Mouse (Mus musculus): ENCODE measurements around the gene Cpxm1.

The Cpxm1 gene

DNA sequence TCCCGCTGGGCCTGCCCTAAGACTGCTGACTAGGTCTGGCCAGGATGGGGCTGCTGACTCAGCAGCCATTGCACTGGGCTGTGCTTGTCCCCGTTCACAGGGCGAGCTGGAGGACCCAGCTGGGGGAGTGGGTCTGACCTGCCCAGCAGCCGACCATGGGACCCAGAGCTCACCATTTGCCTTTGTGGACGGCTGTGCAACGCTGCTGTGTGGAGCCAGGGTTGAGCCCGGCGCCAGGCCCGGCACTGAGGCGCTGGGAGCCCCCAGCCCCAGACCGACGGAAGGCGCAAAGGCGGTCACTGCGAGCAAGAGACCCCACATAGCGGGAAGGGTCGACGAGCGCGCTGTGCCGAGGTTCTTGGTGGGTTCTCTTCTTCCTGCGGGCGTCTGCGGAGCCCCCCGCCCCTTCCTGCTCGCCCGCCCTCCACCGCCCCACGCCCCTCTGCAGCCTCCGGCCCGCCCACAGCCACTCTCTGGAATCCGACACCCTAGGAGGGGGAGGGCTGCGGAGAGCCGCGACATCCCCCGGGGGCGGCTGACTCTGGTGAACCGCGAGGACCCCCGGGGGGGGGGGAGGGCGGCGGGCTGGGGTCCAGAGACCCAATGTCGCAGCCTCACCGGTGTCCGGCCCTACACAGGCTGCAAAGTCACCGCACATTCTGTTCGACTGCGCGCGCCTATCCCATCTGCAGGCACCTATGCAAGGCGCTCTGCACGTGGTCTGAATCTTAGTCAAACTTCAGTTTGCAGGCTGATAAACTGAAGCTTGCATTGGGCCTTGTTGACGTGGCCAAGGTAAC lies at the start of gene Cpxm1:
Cpxm1 (minus strand) TSS at position 389 of the 800 bp plus-strand sequence.
- peak in 1 of 2 experiments; percentile 51 for DNase-seq (ENCODE audit: low spot score in 2 of 2)

- no peak for DNase-seq (ENCODE audit: low spot score in 2 of 2)
Measured at GRCm38 (mm10) chr2:130442162-130442561, 44.8 kb upstream of the Cpxm1 start.

GRCm38 (mm10) chr2:130439840-130440480 lies 42.6 kb upstream of the Cpxm1 start:
- no peak for DNase-seq (ENCODE audit: low spot score in 2 of 2)

GRCm38 (mm10) chr2:130438861-130439260 lies 41.5 kb upstream of the Cpxm1 start:
- DNase-seq (ENCODE audit: low spot score in 2 of 2) = no peak

- no peak for DNase-seq (ENCODE audit: low spot score in 2 of 2)
Measured at GRCm38 (mm10) chr2:130436769-130437168, 39.4 kb upstream of the Cpxm1 start.

DNA sequence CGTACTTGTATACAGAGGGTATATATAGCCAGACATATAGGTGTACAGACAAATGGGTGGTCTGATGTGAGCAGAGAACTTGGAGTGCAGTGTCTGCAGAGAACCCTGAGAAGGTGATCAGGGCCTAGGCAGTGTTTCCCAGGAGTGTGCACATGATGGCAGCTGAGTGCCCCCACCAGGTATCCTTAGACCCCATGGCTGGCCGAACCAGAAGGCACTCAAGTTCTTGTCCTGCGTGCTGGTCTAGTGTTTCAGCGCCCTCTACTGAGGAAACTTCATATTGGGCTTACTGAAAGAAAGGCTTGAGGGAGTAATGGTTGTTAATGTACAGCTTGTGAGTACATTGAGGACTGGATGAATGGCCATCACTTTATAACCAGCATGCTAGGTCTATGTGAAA lies 35.8 kb upstream of the Cpxm1 start:
- DNase-seq (ENCODE audit: low spot score in 2 of 2) = no peak

- DNase-seq (ENCODE audit: low spot score in 2 of 2) = no peak
Measured at GRCm38 (mm10) chr2:130432157-130432556, 34.8 kb upstream of the Cpxm1 start.

DNA sequence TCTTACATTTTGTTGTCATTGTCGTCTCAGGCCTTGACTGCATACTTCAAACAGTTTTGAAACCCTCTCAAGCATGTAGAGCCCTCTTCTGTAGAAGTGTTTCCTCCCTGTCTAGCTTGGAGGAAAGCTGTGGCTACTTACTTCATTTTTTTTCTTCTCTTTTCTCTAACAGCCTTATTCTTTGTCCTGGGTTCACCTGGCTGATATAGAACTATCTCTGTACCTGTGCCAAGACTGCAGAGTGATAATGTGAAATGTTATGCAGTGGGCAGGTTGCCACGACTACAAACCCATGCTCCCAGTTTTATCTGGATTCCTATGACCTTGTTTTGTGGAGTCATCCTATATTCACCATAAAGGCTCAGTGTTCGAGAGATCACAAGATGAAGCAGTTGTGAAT lies 33.1 kb upstream of the Cpxm1 start:
- no peak for DNase-seq (ENCODE audit: low spot score in 2 of 2)

GRCm38 (mm10) chr2:130429851-130430250 lies 32.5 kb upstream of the Cpxm1 start:
- DNase-seq (ENCODE audit: low spot score in 2 of 2) = no peak

GRCm38 (mm10) chr2:130425112-130425511 lies 27.7 kb upstream of the Cpxm1 start:
- DNase-seq (ENCODE audit: low spot score in 2 of 2) = no peak

DNA sequence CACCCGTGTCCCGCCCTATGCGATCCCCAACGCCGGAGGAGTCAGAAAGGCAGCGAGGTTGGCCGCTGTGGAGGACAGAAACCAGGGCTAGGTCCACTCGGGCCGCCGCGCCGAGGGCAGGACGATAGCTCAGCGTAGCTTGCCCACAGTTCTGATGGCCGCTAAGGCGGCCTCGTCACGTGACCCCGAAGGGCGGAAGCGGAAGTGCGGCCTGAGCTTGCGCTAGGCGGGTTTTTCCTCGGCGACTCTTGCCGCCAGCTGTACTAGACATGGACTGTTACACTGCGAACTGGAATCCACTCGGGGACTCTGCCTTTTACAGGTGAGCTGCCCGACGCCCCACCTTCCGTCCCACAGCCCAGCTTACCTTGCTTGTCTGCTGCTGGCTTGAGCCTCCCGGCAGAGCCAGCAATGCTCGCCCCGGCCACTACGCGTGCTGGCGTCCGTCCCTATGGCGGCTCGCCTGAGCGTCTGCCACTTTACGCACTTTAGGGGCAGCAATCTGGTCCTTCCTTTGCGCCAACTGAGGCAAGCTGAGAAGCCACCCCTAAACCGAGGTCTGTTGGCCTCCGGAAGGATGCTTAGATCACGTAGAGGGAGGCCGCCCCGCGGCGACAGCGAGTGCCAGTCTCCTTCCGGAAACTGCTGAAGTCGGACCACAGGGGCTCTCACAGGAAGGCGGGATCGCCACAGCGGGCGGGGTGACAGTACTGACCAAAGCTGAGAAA lies 26.9 kb upstream of the Cpxm1 start, which contains the start of the genes Vps16 and Pced1a:
Vps16 (plus strand) TSS at position 214 of the 728 bp plus-strand sequence.
Pced1a (minus strand) TSS at position 576 of the 728 bp plus-strand sequence.
- DNase-seq (ENCODE audit: low spot score in 2 of 2) = peak; percentile 89 to 93

GRCm38 (mm10) chr2:130423397-130424125 lies 26.2 kb upstream of the Cpxm1 start:
- DNase-seq (ENCODE audit: low spot score in 2 of 2) = peak; percentile 74

DNA sequence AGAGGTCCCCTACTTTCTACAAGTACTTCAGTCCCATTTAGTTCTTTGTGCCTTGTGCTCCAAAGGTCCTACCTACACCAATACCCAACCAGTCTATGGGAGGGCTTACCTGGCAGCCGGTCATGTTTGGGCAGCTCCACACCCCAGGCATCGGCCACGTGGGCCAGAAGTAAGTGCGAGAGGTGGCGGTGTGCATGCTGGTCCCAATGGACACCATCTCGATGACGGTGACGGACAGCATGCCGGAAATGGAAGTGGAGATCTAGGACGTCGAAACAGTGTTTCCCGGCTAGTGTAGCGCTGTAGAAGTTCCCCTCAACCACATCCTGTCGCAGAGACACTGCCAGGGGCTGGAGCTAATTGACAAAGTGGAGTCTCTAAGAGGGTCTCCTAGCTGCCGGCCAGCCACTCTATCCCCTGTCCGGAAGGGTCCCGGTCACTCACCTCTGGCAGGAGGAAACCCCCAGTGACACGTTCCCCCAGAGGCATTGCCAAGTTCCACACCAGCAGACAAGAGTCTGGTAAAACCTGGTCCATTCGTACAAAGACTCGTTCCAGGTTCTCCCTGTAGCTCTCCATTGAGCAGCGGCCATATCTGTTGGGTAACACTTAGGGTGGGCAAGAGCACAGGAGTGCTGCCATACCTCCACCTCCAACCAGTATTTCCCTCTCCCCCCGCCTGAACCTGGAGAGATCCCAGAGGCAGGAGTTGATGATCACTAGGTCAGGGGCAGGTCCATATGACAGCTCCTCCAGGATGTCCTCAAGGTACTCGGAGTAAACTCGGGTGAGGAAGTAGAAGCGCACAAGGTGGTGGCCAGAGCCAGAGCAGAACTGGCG lies 24.6 kb upstream of the Cpxm1 start:
- DNase-seq (ENCODE audit: low spot score in 2 of 2) = no peak

- DNase-seq (ENCODE audit: low spot score in 2 of 2) = no peak
Measured at GRCm38 (mm10) chr2:130414094-130414856, 16.9 kb upstream of the Cpxm1 start.

GRCm38 (mm10) chr2:130412775-130413174 lies 15.4 kb upstream of the Cpxm1 start:
- no peak for DNase-seq (ENCODE audit: low spot score in 2 of 2)

- peak; percentile 72 to 91 for DNase-seq (ENCODE audit: low spot score in 2 of 2)
Measured at GRCm38 (mm10) chr2:130411558-130412495, 14.5 kb upstream of the Cpxm1 start.

- no peak for DNase-seq (ENCODE audit: low spot score in 2 of 2)
Measured at GRCm38 (mm10) chr2:130408194-130408593, 10.8 kb upstream of the Cpxm1 start.

DNA sequence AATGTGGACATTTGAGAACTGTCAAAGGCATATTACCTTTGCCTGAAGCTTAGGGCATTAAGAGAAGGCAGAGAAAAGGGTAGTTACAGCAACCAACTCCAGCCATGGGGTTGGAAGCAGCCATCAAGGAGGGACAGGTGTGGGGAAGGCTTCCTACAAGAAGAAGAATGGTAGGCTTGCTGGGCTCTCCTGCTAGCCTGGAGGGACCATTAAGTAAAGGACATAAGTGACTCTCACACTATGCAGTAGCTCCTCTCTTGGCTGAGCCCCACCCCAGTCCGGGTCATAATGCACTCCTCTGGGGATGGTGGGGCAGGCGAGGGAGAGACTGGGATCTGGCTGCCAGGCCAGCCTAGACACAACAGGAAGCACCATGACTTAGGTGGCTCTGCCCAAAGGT lies 8.8 kb upstream of the Cpxm1 start, which contains the start of gene Tmem239:
Tmem239 (plus strand) TSS at position 301 of the 400 bp plus-strand sequence.
- no peak for DNase-seq (ENCODE audit: low spot score in 2 of 2)

- DNase-seq (ENCODE audit: low spot score in 2 of 2) = no peak
Measured at GRCm38 (mm10) chr2:130404939-130405338, 7.6 kb upstream of the Cpxm1 start, which contains the start of the genes Gm28372 and 1700020A23Rik. Gene Gm28372, plus strand, starts transcription at chr2:130405239. Gene 1700020A23Rik, plus strand, starts transcription at chr2:130405259.
